Mouse (Mus musculus) retina, postnatal 7 days (tissue): ENCODE measurements around the gene Wfdc9.
"Not testable (repeated sequence)": the region's sequence is repeated elsewhere in the genome, so short reads cannot be mapped to it uniquely, and the experiment has no call there.

Source experiments
- DNase-seq: peaks from one replicate; pipeline ENCODE4 v3.0.0-alpha.2; 2012; ENCODE audit warnings: low read depth, low spot score

Wfdc9 gene

GRCm38 (mm10) chr2:164619050-164619449 is 37.3 kb downstream of the Wfdc9 start:
- no peak for DNase-seq

- DNase-seq, result no peak
These were observed 41.0 kb downstream of the Wfdc9 start for GRCm38 (mm10) chr2:164615386-164615785.

- not testable (repeated sequence) for DNase-seq
These were observed 42.9 kb downstream of the Wfdc9 start, which contains the start of the genes Wfdc6b and Wfdc8 for GRCm38 (mm10) chr2:164613471-164613870. Gene Wfdc6b, plus strand, starts transcription at chr2:164613522. Gene Wfdc8, minus strand, starts transcription at chr2:164613626.

- no peak for DNase-seq
These were observed 47.6 kb downstream of the Wfdc9 start for GRCm38 (mm10) chr2:164608781-164609180.

GRCm38 (mm10) chr2:164604411-164604810 is 52.0 kb downstream of the Wfdc9 start:
- no peak for DNase-seq

GRCm38 (mm10) chr2:164603482-164603881 is 52.9 kb downstream of the Wfdc9 start:
- DNase-seq, result no peak

- DNase-seq, result no peak
These were observed 56.2 kb downstream of the Wfdc9 start for GRCm38 (mm10) chr2:164600179-164600578.
